Mouse (Mus musculus): Measurements from ENCODE around the gene Pigh. TPM values are rescaled to one million over a fixed set of nuclear protein-coding genes. Genes with fewer than 3 reads are reported as not detected.

The Pigh gene
- 1 to 10 TPM; 3.7 to 4.4 TPM for total RNA-seq (2023)

GRCm38 (mm10) chr12:79089182-79089812 is at the start of gene Pigh:
TSS of gene Pigh (minus strand) at chr12:79089651.

GRCm38 (mm10) chr12:79130299-79131177 is 41.1 kb upstream of the Pigh start, which contains the start of gene Arg2:
TSS of gene Arg2 (plus strand) at chr12:79130777.

Other genes starting within 250 kb of the Pigh start
- 10 to 100 TPM; 79.0 to 82.2 TPM for gene Atp6v1d, start 228.0 kb downstream of the Pigh start, total RNA-seq (2023)
- gene Eif2s1, start 227.8 kb downstream of the Pigh start, total RNA-seq (2023): 10 to 100 TPM; 30.7 to 34.6 TPM
- gene Plek2, start 182.7 kb downstream of the Pigh start, total RNA-seq (2023): under 1 TPM in 1 of 2 experiments, not detected in 1; 0.29 TPM
- gene Tmem229b, start 82.0 kb downstream of the Pigh start, total RNA-seq (2023): 10 to 100 TPM; 29.1 to 32.5 TPM
- under 1 TPM; 0.22 to 0.38 TPM for gene Plekhh1, start 60.5 kb downstream of the Pigh start, total RNA-seq (2023)
- 10 to 100 TPM; 31.9 to 33.6 TPM for gene Arg2, start 41.1 kb upstream of the Pigh start, total RNA-seq (2023)
- 10 to 100 TPM; 65.8 to 70.2 TPM for gene Vti1b, start 83.0 kb upstream of the Pigh start, total RNA-seq (2023)
- gene Rdh11, start 102.6 kb upstream of the Pigh start, total RNA-seq (2023): 10 to 100 TPM; 14.9 to 18.2 TPM
- 10 to 100 TPM; 37.2 to 55.1 TPM for gene Rdh12, start 119.3 kb upstream of the Pigh start, total RNA-seq (2023)
- gene Zfyve26, start 206.7 kb upstream of the Pigh start, total RNA-seq (2023): 10 to 100 TPM; 60.8 to 70.5 TPM
- gene Rad51b, start 207.6 kb upstream of the Pigh start, total RNA-seq (2023): 1 to 10 TPM; 3.2 to 3.7 TPM